Comparison of ENCODE assay signal across 15 mouse cellular contexts in the genomic region with DNA sequence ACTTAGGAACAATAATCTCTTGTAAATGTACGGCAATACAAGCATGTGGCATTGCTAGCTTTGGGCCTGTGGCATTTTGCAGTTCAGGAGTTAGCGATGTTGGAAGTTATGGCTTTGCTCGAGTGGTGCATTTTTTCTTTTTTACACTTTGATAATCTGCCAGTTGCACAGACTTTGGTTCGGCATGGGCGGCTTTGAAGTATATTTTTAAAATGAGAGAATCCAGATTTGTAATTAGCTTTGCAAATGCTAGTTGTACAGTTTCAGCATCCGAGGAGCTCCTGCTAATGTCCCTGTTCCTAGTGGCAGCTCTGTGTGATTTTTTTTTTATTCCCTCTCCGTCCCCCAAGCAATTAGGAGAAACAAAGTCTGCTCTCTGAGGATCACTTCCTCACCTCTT.
"Had no signal": no experiment of that assay in that cellular context is flagged by ENCODE, and none has a peak within 500 bp of the region (broad histone marks: within the 10 kb centered on the region; RNA-seq: fewer than 3 reads in every experiment).

No protein-coding gene starts in this region.

- DNase-seq: kidney, adult 8-10 months; kidney, postnatal 36 days; left cerebral cortex, postnatal 4 days; lung, adult 18-20 months; right cerebral cortex, adult 18-20 months; right cerebral cortex, postnatal 4 days; spleen, adult 18-20 months; thymus, adult 18-20 months; thymus, postnatal 14 days had no signal

- H3K9ac ChIP-seq: limb, embryonic 13.5 days; liver, embryonic 14.5 days; midbrain, embryonic 12.5 days had no signal

- H3K36me3 ChIP-seq: limb, embryonic 13.5 days; midbrain, embryonic 12.5 days had no signal

- H3K27me3 ChIP-seq: limb, embryonic 13.5 days; midbrain, embryonic 12.5 days had no signal

- H3K9me3 ChIP-seq: limb, embryonic 13.5 days; midbrain, embryonic 12.5 days had no signal

- H3K4me2 ChIP-seq: limb, embryonic 13.5 days; midbrain, embryonic 12.5 days had no signal

- ATAC-seq: intestine, postnatal 0 days; midbrain, embryonic 16.5 days had no signal

- H3K4me3 ChIP-seq: limb, embryonic 13.5 days; midbrain, embryonic 12.5 days had no signal

- H3K27ac ChIP-seq: kidney, postnatal 0 days; limb, embryonic 13.5 days; liver, embryonic 14.5 days; midbrain, embryonic 12.5 days had no signal
